13 mouse cellular contexts compared by ENCODE assay signal in genomic region chr2:167070341-167070740, GRCm38 (mm10). TPM values are rescaled to one million over a fixed set of nuclear protein-coding genes. Genes with fewer than 3 reads are reported as not detected.
DNase-seq lines count a peak whose midpoint lies in the region; ATAC-seq and TF ChIP-seq lines count a peak whose summit lies in the region.
"Had no signal": no experiment of that assay in that cellular context is flagged by ENCODE, and none has a peak within 500 bp of the region (broad histone marks: within the 10 kb centered on the region; RNA-seq: fewer than 3 reads in every experiment).

No protein-coding gene starts in this region.

- no peak for TF ChIP-seq CTCF in kidney, adult 2 months (conservative IDR thresholded peaks at IDR 0.05; ENCODE audit: insufficient read depth, insufficient read length, low read depth, low read length)
- no peak for TF ChIP-seq CTCF in midbrain, postnatal 0 days (IDR thresholded peaks at IDR 0.05)

- DNase-seq in kidney, adult 2 months: peak; percentile 62
- peak; percentile 41 for DNase-seq in midbrain, postnatal 0 days (ENCODE audit: low spot score)
- peak; percentile 76 to 80 for DNase-seq in cerebellum, adult 18-20 months
- DNase-seq: forebrain, postnatal 0 days; gastrocnemius, postnatal 14 days; lung, postnatal 14 days; right cerebral cortex, postnatal 4 days had no signal

- no peaks in the 10 kb centered on the region for H3K9me3 ChIP-seq in kidney, embryonic 16.5 days (ENCODE audit: low read length)
- H3K9me3 ChIP-seq in midbrain, postnatal 0 days (ENCODE audit: low read length): no peaks in the 10 kb centered on the region
- H3K9me3 ChIP-seq in midbrain, embryonic 16.5 days (replicated peaks; ENCODE audit: control insufficient read depth, low read length, poor library complexity, severe bottlenecking): no peaks in the 10 kb centered on the region
- no peaks in the 10 kb centered on the region for H3K9me3 ChIP-seq in neural tube, embryonic 15.5 days (replicated peaks)
- no peaks in the 10 kb centered on the region for H3K9me3 ChIP-seq in heart, embryonic 12.5 days (replicated peaks)
- H3K9me3 ChIP-seq: midbrain, embryonic 10.5 days had no signal

- TF ChIP-seq POLR2A in kidney, adult 2 months (IDR thresholded peaks at IDR 0.05; ENCODE audit: low read depth, low read length): no peak

- H3K27me3 ChIP-seq in kidney, adult 2 months (replicated peaks; ENCODE audit: control insufficient read depth, insufficient read depth, low read length): no peaks in the 10 kb centered on the region
- H3K27me3 ChIP-seq in kidney, embryonic 16.5 days (ENCODE audit: insufficient read depth, low read length): no peaks in the 10 kb centered on the region
- H3K27me3 ChIP-seq in midbrain, postnatal 0 days (ENCODE audit: insufficient read depth, low read length): no peaks in the 10 kb centered on the region
- no peaks in the 10 kb centered on the region for H3K27me3 ChIP-seq in midbrain, embryonic 16.5 days (ENCODE audit: control insufficient read depth, insufficient read depth, low read depth, low read length)
- no peaks in the 10 kb centered on the region for H3K27me3 ChIP-seq in neural tube, embryonic 15.5 days (replicated peaks)
- H3K27me3 ChIP-seq in heart, embryonic 12.5 days (replicated peaks): no peaks in the 10 kb centered on the region

- H3K9ac ChIP-seq in kidney, embryonic 16.5 days (replicated peaks; ENCODE audit: low read length): no peak overlapping the region
- no peak overlapping the region for H3K9ac ChIP-seq in midbrain, postnatal 0 days (replicated peaks; ENCODE audit: low read length, poor library complexity, severe bottlenecking)
- H3K9ac ChIP-seq in midbrain, embryonic 16.5 days (ENCODE audit: low read depth, low read length): no peak overlapping the region
- H3K9ac ChIP-seq in neural tube, embryonic 15.5 days (replicated peaks): no peak overlapping the region
- no peak overlapping the region for H3K9ac ChIP-seq in heart, embryonic 12.5 days

- WGBS in kidney, adult 2 months: 27% methylated on average over 6 of the region's 6 CpGs
- WGBS in kidney, embryonic 16.5 days: 41% methylated on average over 6 of the region's 6 CpGs
- 56% methylated on average over 6 of the region's 6 CpGs for WGBS in midbrain, postnatal 0 days
- 61% methylated on average over 6 of the region's 6 CpGs for WGBS in midbrain, embryonic 16.5 days
- WGBS in neural tube, embryonic 15.5 days: 51% methylated on average over 6 of the region's 6 CpGs
- 42% methylated on average over 6 of the region's 6 CpGs for WGBS in heart, embryonic 12.5 days

- peaks cover 5% of the 10 kb centered on the region for H3K36me3 ChIP-seq in kidney, adult 2 months (ENCODE audit: control insufficient read depth, insufficient read depth, low read length)
- peaks cover 13% of the 10 kb centered on the region for H3K36me3 ChIP-seq in kidney, embryonic 16.5 days (ENCODE audit: insufficient read depth, low read length)
- peaks cover 9% of the 10 kb centered on the region; the same call in 1 of the 2 replicates for H3K36me3 ChIP-seq in midbrain, postnatal 0 days (ENCODE audit: insufficient read depth, low read length)
- H3K36me3 ChIP-seq in midbrain, embryonic 16.5 days (ENCODE audit: control insufficient read depth, insufficient read depth, low read length): peaks cover 10% of the 10 kb centered on the region
- peaks cover 18% of the 10 kb centered on the region for H3K36me3 ChIP-seq in neural tube, embryonic 15.5 days
- H3K36me3 ChIP-seq in heart, embryonic 12.5 days: peaks cover 9% of the 10 kb centered on the region

- no peak overlapping the region for H3K27ac ChIP-seq in kidney, adult 2 months (ENCODE audit: insufficient read depth, low read depth, low read length)
- no peak overlapping the region for H3K27ac ChIP-seq in kidney, embryonic 16.5 days (ENCODE audit: low read length)
- H3K27ac ChIP-seq in midbrain, postnatal 0 days (ENCODE audit: low read depth, low read length): no peak overlapping the region
- H3K27ac ChIP-seq in midbrain, embryonic 16.5 days (ENCODE audit: low read length): no peak overlapping the region
- H3K27ac ChIP-seq in neural tube, embryonic 15.5 days (replicated peaks): 0 out of 2 replicates have a peak overlapping the region, but pooled peaks have one; percentile 89
- no peak overlapping the region for H3K27ac ChIP-seq in heart, embryonic 12.5 days (ENCODE audit: poor library complexity, severe bottlenecking)

- no peak for ATAC-seq in kidney, embryonic 16.5 days (ENCODE audit: low FRiP score, low TSS enrichment)
- ATAC-seq in midbrain, postnatal 0 days (ENCODE audit: low FRiP score): no peak
- ATAC-seq in midbrain, embryonic 16.5 days: no peak
- no peak for ATAC-seq in neural tube, embryonic 15.5 days (ENCODE audit: low FRiP score)
- no peak for ATAC-seq in heart, embryonic 12.5 days (ENCODE audit: insufficient number of reproducible peaks, low FRiP score)
- ATAC-seq: CD4-positive, CD25-positive, alpha-beta regulatory T cell, adult 4 months; forebrain, postnatal 0 days had no signal

- H3K4me1 ChIP-seq in kidney, adult 2 months (ENCODE audit: control insufficient read depth, insufficient read depth, low read length): peaks cover 3% of the 10 kb centered on the region; the same call in 1 of the 2 replicates
- H3K4me1 ChIP-seq in kidney, embryonic 16.5 days (ENCODE audit: insufficient read depth, low read length): peaks cover 12% of the 10 kb centered on the region; the same call in 1 of the 2 replicates
- peaks cover 6% of the 10 kb centered on the region; the same call in 1 of the 2 replicates for H3K4me1 ChIP-seq in midbrain, postnatal 0 days (ENCODE audit: insufficient read depth, low read length)
- H3K4me1 ChIP-seq in midbrain, embryonic 16.5 days (ENCODE audit: control insufficient read depth, insufficient read depth, low read length): peaks cover 10% of the 10 kb centered on the region
- H3K4me1 ChIP-seq in neural tube, embryonic 15.5 days: peaks cover 24% of the 10 kb centered on the region
- peaks cover 18% of the 10 kb centered on the region for H3K4me1 ChIP-seq in heart, embryonic 12.5 days (replicated peaks)

- no peak overlapping the region for H3K4me3 ChIP-seq in kidney, adult 2 months (ENCODE audit: insufficient read depth, low read depth, low read length)
- no peak overlapping the region for H3K4me3 ChIP-seq in kidney, embryonic 16.5 days (ENCODE audit: low read length)
- no peak overlapping the region for H3K4me3 ChIP-seq in midbrain, postnatal 0 days (ENCODE audit: low read depth, low read length)
- no peak overlapping the region for H3K4me3 ChIP-seq in midbrain, embryonic 16.5 days (ENCODE audit: low read depth, low read length)
- H3K4me3 ChIP-seq in neural tube, embryonic 15.5 days (replicated peaks): no peak overlapping the region
- no peak overlapping the region for H3K4me3 ChIP-seq in heart, embryonic 12.5 days

- no peak overlapping the region for H3K4me2 ChIP-seq in kidney, embryonic 16.5 days (replicated peaks; ENCODE audit: low read depth, low read length)
- no peak overlapping the region for H3K4me2 ChIP-seq in midbrain, postnatal 0 days (ENCODE audit: low read depth, low read length, poor library complexity, severe bottlenecking)
- H3K4me2 ChIP-seq in midbrain, embryonic 16.5 days (ENCODE audit: low read length): no peak overlapping the region
- H3K4me2 ChIP-seq in neural tube, embryonic 15.5 days: no peak overlapping the region
- no peak overlapping the region for H3K4me2 ChIP-seq in heart, embryonic 12.5 days

RNA-seq across cellular contexts. Expression of gene Znfx1, which starts 7.5 kb away (rescaled TPM):
- polyA plus RNA-seq in kidney, adult 2 months (2012; rRNA removed): 58.7 and 60.9 TPM in 2 replicates
- 11.8 TPM in 2 replicates for polyA plus RNA-seq in kidney, embryonic 16.5 days (2015; fragmentation: Nextera tagmentation; extraction: Ambion mirVana)
- total RNA-seq in midbrain, postnatal 0 days (2014; rRNA removed): 28.4 and 32.2 TPM in 2 replicates
- 4.7 and 6.0 TPM in 2 replicates for polyA plus RNA-seq in midbrain, postnatal 0 days (2015; fragmentation: Nextera tagmentation; extraction: Ambion mirVana)
- 6.2 and 8.0 TPM in 2 replicates for polyA plus RNA-seq in midbrain, embryonic 16.5 days (2015; fragmentation: Nextera tagmentation; extraction: Ambion mirVana)
- polyA plus RNA-seq in neural tube, embryonic 15.5 days (2015; fragmentation: Nextera tagmentation; extraction: Ambion mirVana): 8.4 and 8.8 TPM in 2 replicates
- 9.8 and 10.4 TPM in 2 replicates for polyA plus RNA-seq in heart, embryonic 12.5 days (2016; fragmentation: Nextera tagmentation; extraction: Ambion mirVana)

RNA-seq across cellular contexts. Expression of gene Ddx27, which starts 55.3 kb away (rescaled TPM):
- 14.9 and 15.0 TPM in 2 replicates for polyA plus RNA-seq in kidney, adult 2 months (2012; rRNA removed)
- 57.6 and 59.2 TPM in 2 replicates for polyA plus RNA-seq in kidney, embryonic 16.5 days (2015; fragmentation: Nextera tagmentation; extraction: Ambion mirVana)
- 29.5 and 34.0 TPM in 2 replicates for total RNA-seq in midbrain, postnatal 0 days (2014; rRNA removed)
- 38.2 and 38.6 TPM in 2 replicates for polyA plus RNA-seq in midbrain, postnatal 0 days (2015; fragmentation: Nextera tagmentation; extraction: Ambion mirVana)
- 37.6 and 37.8 TPM in 2 replicates for polyA plus RNA-seq in midbrain, embryonic 16.5 days (2015; fragmentation: Nextera tagmentation; extraction: Ambion mirVana)
- 32.5 and 42.8 TPM in 2 replicates for polyA plus RNA-seq in neural tube, embryonic 15.5 days (2015; fragmentation: Nextera tagmentation; extraction: Ambion mirVana)
- polyA plus RNA-seq in heart, embryonic 12.5 days (2016; fragmentation: Nextera tagmentation; extraction: Ambion mirVana): 33.7 and 35.8 TPM in 2 replicates
